Mouse (Mus musculus): ENCODE data around the gene Olfr1039.

DNA sequence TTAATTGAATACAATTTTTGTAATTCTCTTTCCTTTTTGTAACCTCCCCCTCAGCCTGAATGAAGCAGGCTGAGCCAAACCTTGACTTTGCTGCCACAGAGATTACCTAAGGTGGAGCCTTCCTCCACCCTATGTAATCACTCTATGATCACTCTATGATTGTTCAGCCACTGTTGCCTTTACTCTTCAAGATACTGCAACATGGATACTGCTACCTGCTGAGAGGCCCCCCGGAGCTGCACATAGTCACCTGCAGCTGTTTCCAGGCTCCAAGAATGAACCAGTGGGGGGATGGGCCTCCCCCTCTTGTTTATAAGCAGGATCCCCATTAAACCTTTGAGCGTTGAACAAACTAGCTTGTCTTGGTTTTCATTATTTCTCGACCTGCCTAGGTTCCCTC, 44.2 kb upstream of the Olfr1039 start:
- TF ChIP-seq CTCF (conservative IDR thresholded peaks at IDR 0.05; ENCODE audit: low read length) (no peak), POU5F1 (IDR thresholded peaks at IDR 0.05; ENCODE audit: borderline replicate concordance, low read length) (no peak)
